Mouse (Mus musculus) intestine, embryonic 14.5 days (tissue): ENCODE measurements around the gene Tppp3. TPM values are rescaled to one million over a fixed set of nuclear protein-coding genes. Genes with fewer than 3 reads are reported as not detected.

Source experiments
- ATAC-seq: fragments of 200-750 bp; cut with Nextera tagmentation; replicated peaks from 2 replicates; pipeline ENCODE4 v1.8.0; 2017; ENCODE audit warnings: low read depth, moderate number of reproducible peaks, moderate TSS enrichment, moderate library complexity; ENCODE audit not compliant: low FRiP score, low TSS enrichment
- DNase-seq: peaks from one replicate; pipeline ENCODE4 v3.0.0-alpha.2; 2018; ENCODE audit warnings: low spot score
- H3K27ac ChIP-seq: fragments of 300-500 bp; sonication (generic); 2 replicates; pipeline ENCODE4 v1.5.1; 2014; ENCODE audit warnings: low read depth, mild to moderate bottlenecking, control low read depth
- H3K27me3 ChIP-seq: fragments of 300-500 bp; sonication (generic); replicated peaks from 2 replicates; pipeline ENCODE4 v1.6.1; 2014; ENCODE audit warnings: low read length, control low read depth; ENCODE audit not compliant: control insufficient read depth, insufficient read depth
- H3K36me3 ChIP-seq: fragments of 300-500 bp; sonication (generic); 2 replicates; pipeline ENCODE4 v1.6.1; 2014; ENCODE audit warnings: low read length, control low read depth; ENCODE audit not compliant: control insufficient read depth, insufficient read depth
- H3K4me1 ChIP-seq: fragments of 300-500 bp; sonication (generic); replicated peaks from 2 replicates; pipeline ENCODE4 v1.6.1; 2014; ENCODE audit warnings: low read length, control low read depth, mixed read lengths; ENCODE audit not compliant: control insufficient read depth, insufficient read depth
- H3K4me2 ChIP-seq: fragments of 300-500 bp; sonication (generic); 2 replicates; pipeline ENCODE4 v1.6.1; 2014; ENCODE audit warnings: low read length
- H3K4me3 ChIP-seq: fragments of 300-500 bp; sonication (generic); 2 replicates; pipeline ENCODE4 v1.5.1; 2014; ENCODE audit warnings: low read depth, low read length, control low read depth, mixed read lengths
- H3K9ac ChIP-seq: fragments of 300-500 bp; sonication (generic); 2 replicates; pipeline ENCODE4 v1.6.1; 2014; ENCODE audit warnings: mild to moderate bottlenecking, low read length
- H3K9me3 ChIP-seq: fragments of 300-500 bp; sonication (generic); 2 replicates; pipeline ENCODE4 v1.6.1; 2016; ENCODE audit warnings: low read length, control low read depth; ENCODE audit not compliant: control insufficient read depth
- WGBS: fragments of 180-500 bp; shearing (Covaris S2); extraction: QIAGEN DNeasy Blood & Tissue Kit; methylation state at CpG from one replicate; pipeline ENCODE4 v1.1.7; 2014; 5-methylcytosine and 5-hydroxymethylcytosine counted together
- polyA plus RNA-seq: library from polyadenylated mRNA; unstranded; fragments of >200 nt; fragmentation: Nextera tagmentation; extraction: Ambion mirVana; gene quantifications from 2 replicates; pipeline ENCODE4 v1.2.1, GENCODE M21; 2014

Tppp3 gene
- polyA plus RNA-seq, 1 experiment from 2014 or later = 36.2 TPM

DNA sequence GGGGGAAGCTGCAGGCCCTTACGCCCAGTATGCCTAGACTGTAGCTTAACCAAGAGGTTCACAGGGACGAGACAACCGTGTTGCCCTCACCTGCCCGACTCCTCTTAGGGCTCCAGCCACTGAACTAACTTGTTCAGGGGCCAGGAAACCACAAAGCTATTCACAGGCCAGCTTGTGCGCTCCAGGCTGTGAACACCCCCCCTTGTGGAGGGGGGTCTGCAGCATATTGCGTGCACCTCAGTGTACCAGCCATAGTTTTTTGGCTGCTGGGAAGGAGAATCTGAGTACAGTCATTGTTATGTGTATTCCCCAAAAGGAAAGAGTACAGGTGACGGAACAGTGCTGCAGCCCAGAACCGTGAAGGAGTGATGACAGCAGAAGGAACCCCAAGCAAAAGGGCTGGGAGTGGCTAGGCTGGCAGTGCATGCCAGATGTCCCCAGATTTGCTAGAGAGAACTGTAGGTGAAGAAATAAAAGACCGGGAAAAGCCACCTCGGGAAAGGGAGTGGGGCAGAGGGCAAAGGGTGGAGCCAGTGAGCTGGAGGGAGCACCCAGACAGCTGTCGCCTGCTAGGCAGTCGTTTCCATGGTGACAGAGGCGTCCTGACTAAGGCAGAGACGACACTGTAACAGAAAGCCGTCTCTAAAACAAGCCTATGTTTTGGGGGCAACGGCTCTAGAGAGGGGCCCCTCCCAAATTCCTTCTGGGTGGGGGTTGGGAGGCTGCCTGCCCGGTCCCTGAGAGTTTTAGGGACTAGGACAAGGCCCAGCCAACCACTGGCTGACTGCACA lies 2.7 kb upstream of the Tppp3 start:
- Histone ChIP-seq H3K36me3 (peaks cover 4% of the 10 kb centered on the region; the same call in 1 of the 2 replicates), H3K9me3 (no peaks in the 10 kb centered on the region), H3K4me3 (no peak overlapping the region), H3K4me1 (peaks cover 18% of the 10 kb centered on the region; the same call in 1 of the 2 replicates), H3K27ac (no peak overlapping the region), H3K9ac (no peak overlapping the region), H3K27me3 (peaks cover 12% of the 10 kb centered on the region), H3K4me2 (no peak overlapping the region)
- WGBS = 39% methylated on average over 17 of the region's 17 CpGs
- ATAC-seq = no peak
- DNase-seq = no peak

DNA sequence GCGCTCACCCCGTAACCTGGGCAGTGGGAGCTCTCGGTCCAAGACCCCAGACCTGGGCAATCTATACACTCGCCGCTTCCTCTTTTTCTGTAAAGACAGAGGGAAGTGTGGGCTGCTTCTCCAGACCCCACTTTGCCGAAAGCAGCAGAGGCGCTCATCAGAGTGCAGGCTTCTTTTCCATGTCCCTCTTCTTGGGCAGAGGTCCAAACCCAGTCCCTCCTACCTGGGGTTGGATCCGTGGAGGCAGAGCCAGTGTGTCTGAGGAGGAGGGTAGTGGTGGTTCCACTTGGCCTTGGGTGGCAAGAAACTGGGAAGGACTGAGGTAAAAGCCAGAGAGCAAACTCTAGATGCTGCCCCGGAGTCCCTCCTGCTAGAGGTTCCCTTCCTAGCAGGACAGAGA lies 1.7 kb upstream of the Tppp3 start:
- H3K36me3 ChIP-seq = peaks cover 4% of the 10 kb centered on the region; the same call in 1 of the 2 replicates
- H3K4me2 ChIP-seq = no peak overlapping the region
- no peaks in the 10 kb centered on the region for H3K9me3 ChIP-seq
- H3K27ac ChIP-seq = no peak overlapping the region
- peaks cover 12% of the 10 kb centered on the region for H3K27me3 ChIP-seq
- peaks cover 18% of the 10 kb centered on the region; the same call in 1 of the 2 replicates for H3K4me1 ChIP-seq
- no peak overlapping the region for H3K4me3 ChIP-seq
- WGBS = 74% methylated on average over 9 of the region's 9 CpGs
- no peak overlapping the region for H3K9ac ChIP-seq
- ATAC-seq (no peak), DNase-seq (no peak)

DNA sequence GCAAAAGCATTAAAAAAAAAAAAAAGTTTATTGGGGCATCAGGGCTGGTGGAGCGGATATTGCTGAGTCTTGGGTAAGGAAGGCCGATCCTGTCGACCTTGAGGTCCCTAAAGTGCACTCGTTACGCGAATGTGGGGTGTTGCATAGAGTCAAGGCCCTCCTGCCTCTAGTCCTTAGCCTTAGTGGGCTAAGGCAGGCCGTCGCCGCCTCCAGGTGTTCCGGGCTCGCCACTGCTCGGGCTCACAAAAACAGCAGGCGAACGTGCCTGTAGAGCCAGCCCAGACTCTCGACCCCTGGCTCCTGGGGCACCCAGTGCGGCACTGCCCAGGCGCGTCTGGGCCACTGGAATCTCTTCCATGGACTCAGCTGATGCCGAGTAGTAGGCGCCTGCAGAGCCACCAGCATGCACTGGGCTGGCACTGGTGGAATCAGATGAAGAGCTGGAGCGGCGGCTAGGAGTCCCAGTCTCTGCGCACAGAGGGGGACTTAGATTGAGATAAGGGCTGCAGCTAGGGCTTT lies 1.1 kb upstream of the Tppp3 start:
- ATAC-seq (no peak), DNase-seq (no peak)
- H3K9ac ChIP-seq = no peak overlapping the region
- no peak overlapping the region for H3K4me2 ChIP-seq
- no peak overlapping the region for H3K4me3 ChIP-seq
- no peak overlapping the region for H3K27ac ChIP-seq
- H3K27me3 ChIP-seq = peaks cover 12% of the 10 kb centered on the region
- peaks cover 4% of the 10 kb centered on the region; the same call in 1 of the 2 replicates for H3K36me3 ChIP-seq
- WGBS = 38% methylated on average over 23 of the region's 23 CpGs
- H3K9me3 ChIP-seq = no peaks in the 10 kb centered on the region
- peaks cover 18% of the 10 kb centered on the region; the same call in 1 of the 2 replicates for H3K4me1 ChIP-seq

DNA sequence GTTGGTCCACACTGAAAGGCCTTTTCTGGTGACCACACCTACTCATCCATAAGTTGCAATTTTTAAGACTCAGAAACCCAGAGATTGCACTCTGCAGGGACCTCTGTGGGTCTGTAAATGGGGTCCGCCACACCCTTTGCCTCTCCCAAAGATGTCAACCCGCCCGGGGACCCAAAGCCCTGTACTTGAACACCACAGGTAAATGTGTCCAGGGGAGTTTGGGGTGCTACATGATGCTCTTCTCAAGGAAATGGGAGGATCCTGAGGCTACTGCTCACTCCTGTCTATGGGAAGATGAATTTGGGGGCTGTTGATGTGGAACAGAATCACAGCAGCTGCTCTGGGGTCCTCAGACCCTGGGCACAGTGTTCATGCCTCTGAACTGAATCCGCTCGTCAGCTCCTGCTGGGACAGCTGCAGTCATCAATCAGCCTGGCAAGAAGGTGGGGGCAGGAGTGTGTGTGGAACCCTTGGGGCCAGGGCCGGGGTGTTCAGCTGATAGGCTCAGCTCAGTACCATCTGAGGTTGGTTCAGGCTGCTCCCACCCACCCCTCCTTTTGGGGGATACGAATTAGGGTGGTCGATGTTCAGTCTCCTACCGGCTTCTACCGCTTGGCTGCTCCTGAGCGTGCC lies 529 bp downstream of the Tppp3 start:
- H3K4me1 ChIP-seq = peaks cover 18% of the 10 kb centered on the region; the same call in 1 of the 2 replicates
- peaks cover 12% of the 10 kb centered on the region for H3K27me3 ChIP-seq
- WGBS = 21% methylated on average over 11 of the region's 11 CpGs
- peak overlapping the region; percentile 25 for H3K9ac ChIP-seq
- ATAC-seq (no peak; the same call in 1 of the 2 replicates), DNase-seq (no peak)
- H3K4me2 ChIP-seq = peak overlapping the region; percentile 52
- no peak overlapping the region for H3K27ac ChIP-seq
- no peaks in the 10 kb centered on the region for H3K9me3 ChIP-seq
- H3K4me3 ChIP-seq = peak overlapping the region; percentile 27
- peaks cover 4% of the 10 kb centered on the region; the same call in 1 of the 2 replicates for H3K36me3 ChIP-seq

DNA sequence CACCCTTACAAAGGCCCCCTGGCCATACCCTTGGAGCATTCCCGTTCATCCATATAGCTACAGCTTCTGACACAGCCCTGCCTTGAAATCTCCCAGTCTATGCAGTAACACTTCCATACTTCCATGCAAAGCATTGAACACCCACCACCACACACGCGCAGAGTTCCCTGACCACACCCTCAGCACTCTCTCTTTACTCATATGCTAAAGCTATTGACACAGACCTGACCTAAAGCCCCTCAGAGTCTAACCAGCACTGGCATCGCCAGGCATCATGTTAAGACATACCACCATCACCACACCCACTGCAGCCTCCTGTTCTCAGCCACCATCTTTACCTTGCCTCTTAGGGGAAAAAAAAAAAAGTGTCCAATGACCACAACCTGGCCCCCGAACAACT lies 1.1 kb downstream of the Tppp3 start:
- peaks cover 4% of the 10 kb centered on the region; the same call in 1 of the 2 replicates for H3K36me3 ChIP-seq
- no peak overlapping the region for H3K9ac ChIP-seq
- peaks cover 18% of the 10 kb centered on the region; the same call in 1 of the 2 replicates for H3K4me1 ChIP-seq
- no peak overlapping the region for H3K4me2 ChIP-seq
- H3K27ac ChIP-seq = no peak overlapping the region
- DNase-seq (no peak), ATAC-seq (no peak)
- no peak overlapping the region for H3K4me3 ChIP-seq
- H3K9me3 ChIP-seq = no peaks in the 10 kb centered on the region
- WGBS = 75% methylated on average over 5 of the region's 5 CpGs
- peaks cover 12% of the 10 kb centered on the region for H3K27me3 ChIP-seq

DNA sequence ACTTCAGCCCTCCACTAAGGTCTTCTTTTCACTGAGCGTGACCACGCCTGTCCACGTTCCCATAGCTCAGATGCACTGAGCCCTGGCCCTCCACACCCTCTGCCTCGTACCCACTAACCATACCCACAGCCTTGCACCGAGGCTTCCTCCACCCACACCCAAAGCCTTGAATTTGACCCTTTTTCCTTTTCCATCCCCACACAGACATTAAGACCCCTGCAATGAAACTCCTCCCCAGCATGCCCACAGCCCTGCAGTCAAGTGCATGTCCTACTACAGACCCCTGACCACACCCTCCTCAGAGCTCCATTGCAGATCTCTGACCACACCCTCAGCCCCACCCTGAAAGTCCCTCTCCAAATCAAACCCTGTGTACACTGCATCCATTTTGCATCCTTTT lies 1.5 kb downstream of the Tppp3 start:
- Histone ChIP-seq H3K27me3 (peaks cover 12% of the 10 kb centered on the region), H3K9me3 (no peaks in the 10 kb centered on the region), H3K4me1 (peaks cover 17% of the 10 kb centered on the region; the same call in 1 of the 2 replicates), H3K4me3 (no peak overlapping the region), H3K9ac (no peak overlapping the region), H3K27ac (no peak overlapping the region), H3K4me2 (no peak overlapping the region), H3K36me3 (peaks cover 4% of the 10 kb centered on the region; the same call in 1 of the 2 replicates)
- no peak for DNase-seq
- ATAC-seq = no peak
- WGBS = 96% methylated on average over 5 of the region's 5 CpGs

DNA sequence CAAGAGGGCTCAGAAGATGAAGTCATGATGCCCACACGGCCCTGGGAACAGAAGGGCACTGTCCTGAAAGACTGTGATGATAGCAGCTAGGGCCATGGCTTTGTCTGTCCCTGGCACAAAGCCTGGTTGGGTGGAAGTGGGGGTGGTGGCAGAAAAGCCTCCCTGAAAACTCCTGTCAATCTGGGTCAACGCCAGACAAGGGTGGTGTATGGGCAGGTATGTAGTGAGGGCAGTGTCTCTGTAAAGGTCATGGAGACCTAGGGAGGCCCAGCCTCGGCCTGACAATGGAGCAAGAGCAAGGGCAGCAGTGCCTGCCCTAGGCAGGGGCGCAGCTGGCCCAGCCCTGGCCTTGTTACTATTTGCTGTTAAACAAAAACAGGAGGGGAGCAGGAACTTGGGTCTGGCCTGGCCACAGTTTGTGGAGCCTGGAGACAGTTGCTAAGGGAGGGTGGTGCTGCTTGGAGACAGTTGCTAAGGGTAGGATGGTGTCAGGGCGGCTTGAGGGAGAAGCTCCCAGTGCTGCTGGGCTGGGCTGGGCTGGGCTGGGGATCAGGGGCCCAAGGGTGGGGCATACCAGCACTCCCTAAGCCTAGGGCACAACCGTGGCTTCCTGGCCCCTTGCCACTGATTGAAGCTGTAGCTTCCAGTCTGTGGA lies 2.2 kb downstream of the Tppp3 start:
- Histone ChIP-seq H3K36me3 (peaks cover 4% of the 10 kb centered on the region; the same call in 1 of the 2 replicates), H3K27ac (no peak overlapping the region), H3K4me2 (no peak overlapping the region), H3K4me1 (peaks cover 11% of the 10 kb centered on the region; the same call in 1 of the 2 replicates), H3K9ac (peak overlapping the region; percentile 13; the same call in 1 of the 2 replicates), H3K9me3 (no peaks in the 10 kb centered on the region), H3K27me3 (peaks cover 12% of the 10 kb centered on the region), H3K4me3 (no peak overlapping the region)
- DNase-seq (no peak), ATAC-seq (no peak)
- WGBS = 42% methylated on average over 6 of the region's 6 CpGs

DNA sequence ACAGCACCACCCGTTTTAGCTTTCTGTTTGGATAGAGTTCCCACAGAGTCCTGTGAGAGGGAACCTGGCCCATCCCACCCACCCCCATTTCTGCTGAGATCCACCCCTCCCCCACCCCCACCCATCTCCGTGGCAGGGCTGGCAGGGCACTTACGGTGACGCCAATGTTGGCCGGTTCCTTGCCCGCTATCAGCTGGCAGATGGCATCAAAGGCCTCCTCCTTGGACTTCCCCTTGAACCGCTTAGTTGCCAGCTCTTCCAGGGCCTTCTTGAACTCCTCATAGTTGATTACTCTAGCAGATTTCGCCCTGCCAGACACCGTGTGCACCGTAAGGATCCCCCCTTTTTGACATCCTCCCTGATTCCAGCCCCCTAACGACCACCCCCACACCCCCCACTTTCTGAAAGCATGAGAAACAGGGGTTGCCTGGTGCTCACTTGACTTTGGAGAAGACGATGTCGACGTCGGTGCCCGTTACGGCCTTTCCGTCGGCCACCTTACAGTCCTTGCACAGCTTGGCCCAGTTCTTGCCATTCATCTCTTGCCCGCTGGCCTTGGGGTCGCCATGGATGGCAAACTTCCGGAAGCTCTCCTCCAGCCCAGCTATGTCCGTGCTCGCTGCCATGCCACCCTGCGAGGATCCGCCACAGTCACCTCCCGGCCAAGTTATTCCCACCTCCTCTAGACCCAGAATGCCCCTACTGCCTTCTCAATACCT lies 3.2 kb downstream of the Tppp3 start:
- no peak for ATAC-seq
- no peak overlapping the region for H3K4me2 ChIP-seq
- H3K27ac ChIP-seq = no peak overlapping the region
- whole genome bisulfite sequencing = 90% methylated on average over 27 of the region's 27 CpGs
- H3K27me3 ChIP-seq = peaks cover 7% of the 10 kb centered on the region
- no peak overlapping the region for H3K9ac ChIP-seq
- no peak overlapping the region for H3K4me3 ChIP-seq
- peaks cover 3% of the 10 kb centered on the region; the same call in 1 of the 2 replicates for H3K36me3 ChIP-seq
- no peaks in the 10 kb centered on the region for H3K9me3 ChIP-seq
- no peak for DNase-seq
- peaks cover 11% of the 10 kb centered on the region; the same call in 1 of the 2 replicates for H3K4me1 ChIP-seq
